Mouse (Mus musculus) liver, embryonic 14 days (tissue): Measurements from ENCODE around the gene Tbc1d22a. TPM values are rescaled to one million over a fixed set of nuclear protein-coding genes. Genes with fewer than 3 reads are reported as not detected.

ENCODE experiments used
- polyA plus RNA-seq: library from polyadenylated mRNA; depleted of rRNA; stranded (reverse); fragments of >200 nt; gene quantifications from 2 replicates; pipeline ENCODE4 v1.2.3, GENCODE M21; 2012; rRNA removed

Tbc1d22a gene
- 5.4 and 7.4 TPM in 2 replicates for polyA plus RNA-seq

DNA sequence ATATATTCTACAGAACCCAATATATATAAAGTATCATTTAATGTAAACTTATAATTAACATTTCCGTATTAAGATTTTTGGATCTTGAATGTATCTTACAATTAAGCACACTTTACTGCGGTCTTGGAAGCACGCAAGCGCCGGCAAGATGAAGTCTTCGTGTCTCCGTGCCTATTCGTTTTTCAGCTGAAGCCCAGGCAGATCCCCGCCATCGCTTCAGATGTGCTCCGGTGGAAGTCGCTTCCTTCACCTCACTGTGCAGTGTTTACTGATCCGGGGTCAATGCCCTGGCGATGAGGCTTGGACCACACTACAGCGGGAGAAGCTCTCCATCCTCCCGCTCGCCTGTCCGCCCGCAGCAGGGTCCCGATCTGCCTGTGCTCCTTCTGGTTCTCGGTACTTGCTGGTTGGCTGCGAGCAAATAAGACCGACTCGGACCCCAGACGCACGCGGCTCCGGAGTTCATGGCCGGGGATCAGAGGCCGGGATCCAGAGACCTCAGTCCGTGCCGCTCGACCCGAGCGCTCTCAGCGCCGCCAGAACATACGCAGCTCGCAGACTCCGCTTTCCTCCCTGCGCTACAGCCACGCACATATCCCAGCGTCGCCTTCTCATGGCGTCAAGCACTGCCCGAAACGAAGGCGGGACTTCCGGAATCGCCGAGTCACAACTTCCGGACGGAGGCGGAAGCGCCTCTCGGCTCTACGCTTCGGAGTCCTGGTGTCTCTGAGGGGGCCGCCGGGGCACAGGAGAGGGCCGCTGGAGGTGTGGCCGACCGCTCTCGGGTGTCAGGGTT, at the start of gene Tbc1d22a:
Gene Tbc1d22a, plus strand, starts transcription at position 707 of the 796 bp plus-strand sequence.

GRCm38 (mm10) chr15:86185689-86186569, 28.3 kb upstream of the Tbc1d22a start, which contains the start of gene Cerk:
Gene Cerk (minus strand): TSS chr15:86186141.

Other genes starting within 250 kb of the Tbc1d22a start
- 0.12 and 0.14 TPM in 2 replicates for gene Celsr1, start 180.7 kb upstream of the Tbc1d22a start, polyA plus RNA-seq
- gene Gramd4, start 156.8 kb upstream of the Tbc1d22a start, polyA plus RNA-seq, result 6.2 and 7.3 TPM in 2 replicates
- 2.4 and 2.8 TPM in 2 replicates for gene Cerk, start 28.3 kb upstream of the Tbc1d22a start, polyA plus RNA-seq